Mouse (Mus musculus) midbrain, embryonic 11.5 days (tissue): ENCODE measurements around the gene Zfyve28. TPM values are rescaled to one million over a fixed set of nuclear protein-coding genes. Genes with fewer than 3 reads are reported as not detected.

Source experiments
- ATAC-seq: fragments of 200-750 bp; cut with Nextera tagmentation; 2 replicates; pipeline ENCODE4 v1.8.0; 2017; ENCODE audit warnings: moderate TSS enrichment, moderate library complexity; ENCODE audit not compliant: low FRiP score
- DNase-seq: peaks from one replicate; pipeline ENCODE4 v3.0.0; 2015; ENCODE audit warnings: low spot score; ENCODE audit errors: missing footprints
- H3K27ac ChIP-seq: fragments of 300-500 bp; sonication (generic); 2 replicates; pipeline ENCODE4 v1.5.1; 2014; ENCODE audit warnings: low read depth, low read length
- H3K27me3 ChIP-seq: fragments of 300-500 bp; sonication (generic); 2 replicates; pipeline ENCODE4 v1.6.1; 2014; ENCODE audit warnings: mild to moderate bottlenecking, low read length, moderate library complexity, mixed read lengths; ENCODE audit not compliant: control insufficient read depth, insufficient read depth
- H3K36me3 ChIP-seq: fragments of 300-500 bp; sonication (generic); 2 replicates; pipeline ENCODE4 v1.6.1; 2014; ENCODE audit warnings: mild to moderate bottlenecking, low read length, moderate library complexity, mixed read lengths; ENCODE audit not compliant: control insufficient read depth, insufficient read depth
- H3K4me1 ChIP-seq: fragments of 300-500 bp; sonication (generic); 2 replicates; pipeline ENCODE4 v1.6.1; 2014; ENCODE audit warnings: low read length; ENCODE audit not compliant: control insufficient read depth, insufficient read depth
- H3K4me2 ChIP-seq: fragments of 300-500 bp; sonication (generic); 2 replicates; pipeline ENCODE4 v1.6.1; 2014; ENCODE audit warnings: mild to moderate bottlenecking, moderate library complexity
- H3K4me3 ChIP-seq: fragments of 300-500 bp; sonication (generic); 2 replicates; pipeline ENCODE4 v1.5.1; 2014; ENCODE audit warnings: low read depth, low read length
- H3K9ac ChIP-seq: fragments of 300-500 bp; sonication (generic); 2 replicates; pipeline ENCODE4 v1.6.1; 2014; ENCODE audit warnings: low read length
- H3K9me3 ChIP-seq: fragments of 300-500 bp; sonication (generic); 2 replicates; pipeline ENCODE4 v1.6.1; 2016; ENCODE audit warnings: low read length; ENCODE audit not compliant: control insufficient read depth
- WGBS: fragments of 180-500 bp; shearing (Covaris S2); extraction: QIAGEN DNeasy Blood & Tissue Kit; methylation state at CpG from one replicate; pipeline ENCODE4 v1.1.7; 2014; 5-methylcytosine and 5-hydroxymethylcytosine counted together
- polyA plus RNA-seq: library from polyadenylated mRNA; unstranded; fragments of >200 nt; fragmentation: Nextera tagmentation; extraction: Ambion mirVana; gene quantifications from 2 replicates; pipeline ENCODE4 v1.2.1, GENCODE M21; 2014

The Zfyve28 gene
- polyA plus RNA-seq, 1 experiment from 2014 or later: 1.0 TPM

DNA sequence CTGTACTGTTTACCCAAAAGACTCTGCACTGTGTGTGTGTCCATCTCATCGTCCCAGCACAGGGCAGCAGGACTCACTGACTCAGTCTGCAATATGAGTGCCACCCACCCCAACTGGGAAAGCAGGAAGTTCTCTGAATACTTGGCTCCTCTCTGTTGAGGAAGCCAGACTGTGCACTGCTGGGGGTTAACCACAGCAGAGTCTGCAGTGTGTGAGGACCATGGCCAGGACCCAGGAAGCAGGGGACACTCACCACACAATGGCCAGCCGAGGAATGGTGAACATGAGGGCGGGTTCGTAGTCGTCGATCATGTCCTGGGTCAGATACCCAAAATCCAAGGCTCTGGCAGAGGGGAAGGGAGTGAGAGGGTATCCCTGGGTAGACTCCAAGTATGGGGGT is 56.3 kb downstream of the Zfyve28 start:
- DNase-seq: no peak
- WGBS: 88% methylated on average over 6 of the region's 6 CpGs
- H3K4me3 ChIP-seq: no peak overlapping the region
- no peak overlapping the region for H3K9ac ChIP-seq
- no peaks in the 10 kb centered on the region for H3K9me3 ChIP-seq
- no peaks in the 10 kb centered on the region for H3K36me3 ChIP-seq
- no peak for ATAC-seq
- H3K27ac ChIP-seq: no peak overlapping the region
- no peaks in the 10 kb centered on the region for H3K4me1 ChIP-seq
- no peaks in the 10 kb centered on the region for H3K27me3 ChIP-seq
- H3K4me2 ChIP-seq: no peak overlapping the region

DNA sequence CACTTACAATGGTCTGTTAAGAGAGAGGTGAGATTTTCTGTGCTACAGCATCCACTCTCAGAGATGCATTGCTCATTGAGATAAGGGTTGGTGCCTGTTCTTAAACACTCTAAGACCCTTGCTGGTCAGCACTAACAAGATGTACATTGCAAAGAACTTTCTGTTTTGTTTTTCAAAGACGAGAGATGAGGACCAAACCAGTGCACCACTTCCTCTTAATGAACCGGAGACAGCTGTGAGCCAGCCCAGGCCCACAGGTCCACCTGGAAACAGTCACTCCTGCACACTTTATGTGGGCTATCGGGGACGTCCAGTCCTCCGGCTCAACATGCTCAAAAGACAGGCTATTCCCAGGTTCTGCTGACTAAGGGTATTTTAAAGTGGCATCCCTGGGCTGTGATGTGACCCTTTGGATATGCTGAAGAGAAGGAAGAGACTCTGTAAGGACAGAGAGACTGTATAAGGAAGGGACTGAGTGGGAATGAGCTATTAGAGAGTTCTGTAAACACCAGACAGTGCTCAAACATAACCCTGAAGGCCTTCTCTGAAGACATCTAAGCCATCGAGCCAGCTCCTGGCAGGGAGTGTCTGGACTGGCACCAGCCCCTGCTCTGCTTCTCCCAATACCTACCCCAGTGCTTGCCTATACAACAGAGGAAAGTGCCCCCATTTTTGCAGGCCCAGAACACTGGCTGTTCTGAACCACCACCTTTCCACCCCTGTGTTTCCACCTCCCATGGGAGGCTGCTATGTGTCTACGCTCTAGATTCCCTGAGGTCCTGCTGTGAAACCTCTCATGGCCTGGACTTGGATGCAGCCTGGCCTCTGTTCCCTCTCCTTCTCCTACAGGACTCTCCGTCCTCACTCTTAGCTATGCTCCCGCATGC is 57.4 kb downstream of the Zfyve28 start:
- Histone ChIP-seq H3K9me3 (no peaks in the 10 kb centered on the region), H3K27me3 (no peaks in the 10 kb centered on the region), H3K36me3 (no peaks in the 10 kb centered on the region), H3K4me3 (no peak overlapping the region), H3K4me1 (no peaks in the 10 kb centered on the region), H3K9ac (no peak overlapping the region), H3K27ac (no peak overlapping the region), H3K4me2 (no peak overlapping the region)
- DNase-seq (no peak), ATAC-seq (no peak)
- WGBS: 92% methylated on average over 9 of the region's 9 CpGs

DNA sequence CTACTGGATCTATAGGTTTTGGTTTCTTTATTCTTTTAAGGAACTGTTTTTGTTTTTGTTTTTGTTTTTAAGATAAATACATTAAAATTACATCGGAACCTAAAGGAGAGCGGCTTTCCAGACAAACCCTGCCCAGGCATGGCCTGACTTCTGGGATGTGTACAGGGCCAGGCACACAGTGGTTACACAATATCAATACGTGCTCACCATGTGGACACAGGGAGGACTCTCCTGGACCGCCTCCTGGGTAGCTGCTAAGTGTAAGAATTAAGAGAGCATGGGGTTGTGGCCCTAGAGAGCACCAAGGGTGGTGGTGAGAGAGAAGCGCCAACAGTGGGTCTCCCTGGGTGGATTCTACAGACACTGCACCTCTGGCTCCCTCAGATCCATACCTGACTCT is 58.7 kb downstream of the Zfyve28 start:
- Histone ChIP-seq H3K4me2 (no peak overlapping the region), H3K9me3 (no peaks in the 10 kb centered on the region), H3K9ac (no peak overlapping the region), H3K27me3 (no peaks in the 10 kb centered on the region), H3K27ac (no peak overlapping the region), H3K4me1 (no peaks in the 10 kb centered on the region), H3K4me3 (no peak overlapping the region), H3K36me3 (no peaks in the 10 kb centered on the region)
- DNase-seq (no peak), ATAC-seq (no peak)
- WGBS: 91% methylated on average over 5 of the region's 5 CpGs

DNA sequence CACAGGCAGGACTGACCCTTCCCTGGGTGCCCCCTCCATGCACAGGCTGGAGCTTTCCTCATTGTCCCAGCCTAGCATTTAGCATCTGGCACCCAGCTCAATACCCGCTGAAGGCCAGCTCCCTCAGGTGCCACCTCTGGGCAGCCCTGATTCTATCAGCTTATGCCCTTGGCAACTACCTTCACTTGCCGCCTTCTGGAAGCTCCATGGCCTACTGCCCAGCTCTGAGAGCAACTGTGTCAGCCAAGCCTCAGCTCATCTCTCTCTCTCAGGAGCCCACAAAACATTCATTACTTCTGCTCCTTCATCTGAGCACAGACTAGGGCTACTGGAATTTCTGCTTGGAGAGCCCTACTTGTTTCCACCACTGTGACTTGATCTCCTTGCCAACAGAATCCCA is 62.7 kb downstream of the Zfyve28 start:
- no peak overlapping the region for H3K4me3 ChIP-seq
- no peak overlapping the region for H3K9ac ChIP-seq
- H3K36me3 ChIP-seq: no peaks in the 10 kb centered on the region
- H3K9me3 ChIP-seq: no peaks in the 10 kb centered on the region
- no peak for DNase-seq
- H3K4me1 ChIP-seq: no peaks in the 10 kb centered on the region
- WGBS: 91% methylated on average over 2 of the region's 2 CpGs
- H3K27me3 ChIP-seq: no peaks in the 10 kb centered on the region
- no peak overlapping the region for H3K27ac ChIP-seq
- H3K4me2 ChIP-seq: no peak overlapping the region
- no peak for ATAC-seq

DNA sequence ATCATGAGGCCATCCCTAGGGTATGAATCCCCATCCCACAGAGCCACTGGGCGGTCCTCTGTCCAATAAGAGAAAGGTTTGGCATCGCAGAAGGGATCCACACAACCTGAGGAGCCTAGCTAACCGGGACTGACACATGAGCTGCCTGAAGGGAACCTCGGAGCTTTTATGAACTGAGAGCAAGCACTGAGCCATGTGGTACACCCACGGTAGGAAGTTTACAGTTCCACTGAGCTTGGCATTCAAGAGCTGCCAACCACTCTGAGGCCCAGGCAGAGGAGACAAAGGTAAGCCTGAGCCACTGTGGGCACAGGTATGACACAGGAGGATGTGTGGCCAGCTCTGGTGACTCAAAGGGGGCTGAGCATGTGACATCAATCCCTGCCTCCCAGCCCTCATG is 63.7 kb downstream of the Zfyve28 start:
- 86% methylated on average over 5 of the region's 5 CpGs for WGBS

DNA sequence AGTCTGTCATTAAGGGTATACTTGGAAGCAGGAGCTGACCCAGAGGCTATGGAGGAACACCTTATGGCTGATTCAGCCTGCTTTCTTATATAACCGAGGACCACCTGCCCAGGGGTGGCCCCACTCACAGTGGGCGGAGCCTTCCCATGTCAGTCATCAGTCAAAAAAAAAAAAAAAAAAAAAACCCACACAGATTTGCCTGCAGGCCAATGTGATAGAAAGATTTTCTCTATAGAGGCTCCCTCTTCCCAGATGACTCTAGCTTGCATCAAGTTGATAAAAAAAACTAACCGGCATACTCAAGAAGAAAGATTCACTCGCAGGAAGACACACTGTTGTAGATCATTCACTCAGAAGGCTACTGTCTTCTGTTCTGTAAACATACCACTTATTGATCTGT is 68.2 kb downstream of the Zfyve28 start:
- H3K27me3 ChIP-seq: no peaks in the 10 kb centered on the region
- no peaks in the 10 kb centered on the region for H3K4me1 ChIP-seq
- no peak overlapping the region for H3K4me2 ChIP-seq
- H3K36me3 ChIP-seq: no peaks in the 10 kb centered on the region
- no peak overlapping the region for H3K27ac ChIP-seq
- DNase-seq (no peak), ATAC-seq (no peak)
- no peak overlapping the region for H3K9ac ChIP-seq
- WGBS: 83% methylated on average over 4 of the region's 4 CpGs
- no peaks in the 10 kb centered on the region for H3K9me3 ChIP-seq
- H3K4me3 ChIP-seq: no peak overlapping the region

More for the DNA sequence above, 63.7 kb downstream of the Zfyve28 start:
- Histone ChIP-seq H3K9me3 (no peaks in the 10 kb centered on the region), H3K4me3 (no peak overlapping the region), H3K36me3 (no peaks in the 10 kb centered on the region), H3K4me2 (no peak overlapping the region), H3K9ac (no peak overlapping the region), H3K27me3 (no peaks in the 10 kb centered on the region), H3K27ac (no peak overlapping the region), H3K4me1 (no peaks in the 10 kb centered on the region)
- ATAC-seq (no peak), DNase-seq (no peak)

DNA sequence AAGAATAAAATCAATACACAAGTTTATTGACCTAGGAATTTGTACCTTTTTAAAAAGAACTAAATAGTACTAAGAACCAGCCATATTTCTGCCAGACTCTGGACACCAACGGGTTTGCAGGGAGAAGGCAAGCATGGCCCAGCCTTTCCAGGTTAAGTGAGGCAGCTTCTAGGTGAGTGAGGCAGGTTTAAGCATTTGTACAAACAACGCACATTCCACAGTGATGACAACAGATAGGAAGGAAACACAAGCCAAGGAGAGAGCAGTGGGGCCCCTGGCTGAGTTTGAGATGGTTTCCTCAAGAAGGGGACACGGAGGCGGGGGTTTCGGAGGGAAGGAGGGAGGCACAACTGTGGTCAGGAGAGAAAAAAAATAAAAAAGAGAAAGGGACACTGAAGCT is 69.6 kb downstream of the Zfyve28 start:
- no peaks in the 10 kb centered on the region for H3K27me3 ChIP-seq
- DNase-seq (no peak), ATAC-seq (no peak)
- no peak overlapping the region for H3K9ac ChIP-seq
- no peak overlapping the region for H3K27ac ChIP-seq
- H3K4me3 ChIP-seq: no peak overlapping the region
- H3K36me3 ChIP-seq: no peaks in the 10 kb centered on the region
- H3K4me1 ChIP-seq: no peaks in the 10 kb centered on the region
- H3K9me3 ChIP-seq: no peaks in the 10 kb centered on the region
- no peak overlapping the region for H3K4me2 ChIP-seq
- 78% methylated on average over 5 of the region's 5 CpGs for WGBS

DNA sequence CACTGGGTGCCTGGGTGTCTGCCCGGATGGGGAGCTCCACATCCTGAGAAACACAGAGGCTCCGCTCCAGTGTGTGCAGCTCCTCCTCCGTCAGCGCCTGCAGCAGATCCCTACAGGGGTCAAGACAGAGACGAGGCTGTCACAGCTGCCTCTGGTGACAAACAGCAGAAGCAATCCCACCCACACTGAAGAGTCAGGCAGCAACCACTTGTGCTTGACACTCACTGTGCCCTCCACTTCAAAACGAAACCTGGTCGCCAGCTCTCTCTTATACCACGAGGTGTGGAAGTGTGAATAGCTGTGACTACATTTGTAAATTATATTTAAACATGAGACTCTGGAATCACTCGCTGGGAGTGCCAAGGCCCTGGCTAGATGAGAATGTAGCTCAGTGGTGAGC is 70.5 kb downstream of the Zfyve28 start:
- H3K4me3 ChIP-seq: no peak overlapping the region
- no peaks in the 10 kb centered on the region for H3K36me3 ChIP-seq
- no peak overlapping the region for H3K4me2 ChIP-seq
- no peaks in the 10 kb centered on the region for H3K4me1 ChIP-seq
- ATAC-seq: no peak
- WGBS: 71% methylated on average over 9 of the region's 9 CpGs
- no peaks in the 10 kb centered on the region for H3K27me3 ChIP-seq
- DNase-seq: no peak
- no peak overlapping the region for H3K27ac ChIP-seq
- H3K9me3 ChIP-seq: no peaks in the 10 kb centered on the region
- no peak overlapping the region for H3K9ac ChIP-seq

DNA sequence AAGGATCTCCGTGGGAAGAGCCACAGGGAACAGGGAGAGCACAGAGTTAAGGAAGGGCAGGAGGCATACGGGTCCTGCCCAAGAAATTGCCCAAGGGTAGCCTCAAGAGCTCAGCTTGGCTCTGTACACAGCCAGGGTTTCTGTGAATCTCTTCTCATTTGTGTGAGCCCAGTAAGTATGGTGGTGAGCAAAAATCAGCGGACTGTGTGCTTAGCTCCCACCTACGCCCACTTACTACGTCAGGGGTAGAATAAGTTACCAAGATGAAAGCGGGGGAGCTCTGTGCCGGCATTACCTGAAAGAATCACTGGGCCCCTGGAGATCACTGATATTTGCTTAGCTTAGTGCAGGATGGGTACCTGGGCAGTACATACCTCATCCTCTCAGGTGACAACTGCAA is 72.2 kb downstream of the Zfyve28 start:
- WGBS: 83% methylated on average over 7 of the region's 7 CpGs
- Histone ChIP-seq H3K36me3 (no peaks in the 10 kb centered on the region), H3K4me2 (no peak overlapping the region), H3K9me3 (no peaks in the 10 kb centered on the region), H3K27me3 (no peaks in the 10 kb centered on the region), H3K4me1 (no peaks in the 10 kb centered on the region), H3K4me3 (no peak overlapping the region), H3K27ac (no peak overlapping the region), H3K9ac (no peak overlapping the region)
- no peak for ATAC-seq
- no peak for DNase-seq
